Mouse (Mus musculus) neural tube, embryonic 11.5 days (tissue): ENCODE results near the gene Olfr212. TPM values are rescaled to one million over a fixed set of nuclear protein-coding genes. Genes with fewer than 3 reads are reported as not detected.
"Not testable (repeated sequence)": the region's sequence is repeated elsewhere in the genome, so short reads cannot be mapped to it uniquely, and the experiment has no call there.

Source experiments
- ATAC-seq: fragments of 200-750 bp; cut with Nextera tagmentation; 2 replicates; pipeline ENCODE4 v1.8.0; 2017; ENCODE audit warnings: moderate number of reproducible peaks, mild to moderate bottlenecking, moderate TSS enrichment, moderate library complexity; ENCODE audit not compliant: insufficient read depth, low FRiP score, low TSS enrichment
- DNase-seq: peaks from one replicate; pipeline ENCODE4 v3.0.0-alpha.2; 2015; ENCODE audit warnings: low spot score
- H3K27ac ChIP-seq: fragments of 300-500 bp; sonication (generic); 2 replicates; pipeline ENCODE4 v1.5.1; 2014; ENCODE audit warnings: low read depth, mild to moderate bottlenecking, low read length
- H3K27me3 ChIP-seq: fragments of 300-500 bp; sonication (generic); 2 replicates; pipeline ENCODE4 v1.6.1; 2014; ENCODE audit warnings: mild to moderate bottlenecking, low read length, mixed read lengths; ENCODE audit not compliant: control insufficient read depth, insufficient read depth
- H3K36me3 ChIP-seq: fragments of 300-500 bp; sonication (generic); 2 replicates; pipeline ENCODE4 v1.6.1; 2014; ENCODE audit warnings: mild to moderate bottlenecking, low read length, moderate library complexity, mixed read lengths; ENCODE audit not compliant: control insufficient read depth, insufficient read depth
- H3K4me1 ChIP-seq: fragments of 300-500 bp; sonication (generic); 2 replicates; pipeline ENCODE4 v1.6.1; 2014; ENCODE audit warnings: low read length, mixed read lengths; ENCODE audit not compliant: control insufficient read depth, insufficient read depth
- H3K4me2 ChIP-seq: fragments of 300-500 bp; sonication (generic); 2 replicates; pipeline ENCODE4 v1.6.1; 2014; ENCODE audit warnings: low read depth, mild to moderate bottlenecking, moderate library complexity
- H3K4me3 ChIP-seq: fragments of 300-500 bp; sonication (generic); 2 replicates; pipeline ENCODE4 v1.5.1; 2014; ENCODE audit warnings: low read depth, low read length
- H3K9ac ChIP-seq: fragments of 300-500 bp; sonication (generic); 2 replicates; pipeline ENCODE4 v1.6.1; 2014; ENCODE audit warnings: mild to moderate bottlenecking, low read length
- H3K9me3 ChIP-seq: fragments of 300-500 bp; sonication (generic); 2 replicates; pipeline ENCODE4 v1.6.1; 2016; ENCODE audit warnings: low read length; ENCODE audit not compliant: control insufficient read depth
- WGBS: fragments of 180-500 bp; shearing (Covaris S2); extraction: QIAGEN DNeasy Blood & Tissue Kit; methylation state at CpG from one replicate; pipeline ENCODE4 v1.1.7; 2014; 5-methylcytosine and 5-hydroxymethylcytosine counted together
- polyA plus RNA-seq: library from polyadenylated mRNA; unstranded; fragments of >200 nt; fragmentation: Nextera tagmentation; extraction: Ambion mirVana; gene quantifications from 2 replicates; pipeline ENCODE4 v1.2.1, GENCODE M21; 2014

Olfr212 gene
- polyA plus RNA-seq, 1 experiment from 2014 or later = not detected

GRCm38 (mm10) chr6:116493742-116494141 lies 12.6 kb upstream of the Olfr212 start:
- no peaks in the 10 kb centered on the region for H3K27me3 ChIP-seq

GRCm38 (mm10) chr6:116495960-116496359 lies 10.4 kb upstream of the Olfr212 start:
- H3K9ac ChIP-seq = no peak overlapping the region
- no peak overlapping the region for H3K4me2 ChIP-seq
- no peaks in the 10 kb centered on the region for H3K4me1 ChIP-seq
- no peak overlapping the region for H3K4me3 ChIP-seq
- ATAC-seq (no peak), DNase-seq (no peak)
- no peak overlapping the region for H3K27ac ChIP-seq
- H3K27me3 ChIP-seq = no peaks in the 10 kb centered on the region
- no peaks in the 10 kb centered on the region for H3K9me3 ChIP-seq
- whole genome bisulfite sequencing = 87% methylated on average over 1 of the region's 1 CpGs
- no peaks in the 10 kb centered on the region for H3K36me3 ChIP-seq

More at GRCm38 (mm10) chr6:116493742-116494141, 12.6 kb upstream of the Olfr212 start:
- no peaks in the 10 kb centered on the region for H3K36me3 ChIP-seq
- DNase-seq (no peak), ATAC-seq (no peak)
- no peak overlapping the region for H3K4me2 ChIP-seq
- no peaks in the 10 kb centered on the region for H3K4me1 ChIP-seq
- WGBS = 86% methylated on average over 5 of the region's 5 CpGs
- H3K9ac ChIP-seq = no peak overlapping the region
- no peaks in the 10 kb centered on the region for H3K9me3 ChIP-seq
- H3K27ac ChIP-seq = no peak overlapping the region
- no peak overlapping the region for H3K4me3 ChIP-seq

- H3K9me3 ChIP-seq = no peaks in the 10 kb centered on the region
- no peak overlapping the region for H3K9ac ChIP-seq
- DNase-seq (no peak), ATAC-seq (no peak)
- H3K36me3 ChIP-seq = no peaks in the 10 kb centered on the region
- no peak overlapping the region for H3K4me2 ChIP-seq
- no peak overlapping the region for H3K4me3 ChIP-seq
- H3K4me1 ChIP-seq = no peaks in the 10 kb centered on the region
- no peak overlapping the region for H3K27ac ChIP-seq
- no peaks in the 10 kb centered on the region for H3K27me3 ChIP-seq
These were observed 8.5 kb downstream of the Olfr212 start for GRCm38 (mm10) chr6:116514832-116515231.

GRCm38 (mm10) chr6:116538156-116538555 lies 31.8 kb downstream of the Olfr212 start, which contains the start of gene Olfr213:
Olfr213 (plus strand) TSS chr6:116538456.
- no peak within 1 kb of the TSS for H3K4me2 ChIP-seq
- no peak within 1 kb of the TSS for H3K9ac ChIP-seq
- no peaks in the 10 kb centered on the region for H3K4me1 ChIP-seq
- no peak for DNase-seq
- no peaks in the 10 kb centered on the region for H3K27me3 ChIP-seq
- no peak for ATAC-seq
- no peaks in the 10 kb centered on the region for H3K36me3 ChIP-seq
- H3K4me3 ChIP-seq = no peak within 1 kb of the TSS
- no peaks in the 10 kb centered on the region for H3K9me3 ChIP-seq
- H3K27ac ChIP-seq = no peak within 1 kb of the TSS
- 81% methylated on average over 1 of the region's 1 CpGs for WGBS

- no peaks in the 10 kb centered on the region for H3K36me3 ChIP-seq
- H3K4me3 ChIP-seq = no peak overlapping the region
- H3K27me3 ChIP-seq = no peaks in the 10 kb centered on the region
- no peak overlapping the region for H3K9ac ChIP-seq
- no peaks in the 10 kb centered on the region for H3K9me3 ChIP-seq
- no peak for ATAC-seq
- WGBS = 89% methylated on average over 2 of the region's 2 CpGs
- H3K27ac ChIP-seq = no peak overlapping the region
- no peaks in the 10 kb centered on the region for H3K4me1 ChIP-seq
- H3K4me2 ChIP-seq = no peak overlapping the region
- DNase-seq = no peak
These were observed 36.2 kb downstream of the Olfr212 start for GRCm38 (mm10) chr6:116542500-116542899.

GRCm38 (mm10) chr6:116550841-116551240 lies 44.5 kb downstream of the Olfr212 start, which contains the start of gene Gm5580:
Gm5580 (plus strand) TSS chr6:116551141.
- ATAC-seq, H3K27ac ChIP-seq: not testable (repeated sequence)

GRCm38 (mm10) chr6:116553935-116554334 lies 47.6 kb downstream of the Olfr212 start, which contains the start of gene Olfr214:
Olfr214 (plus strand) TSS chr6:116554235.
- H3K9me3 ChIP-seq = no peaks in the 10 kb centered on the region
- WGBS = 96% methylated on average over 1 of the region's 1 CpGs
- no peak within 1 kb of the TSS for H3K4me2 ChIP-seq
- no peaks in the 10 kb centered on the region for H3K27me3 ChIP-seq
- H3K27ac ChIP-seq = no peak within 1 kb of the TSS
- H3K9ac ChIP-seq = no peak within 1 kb of the TSS
- no peak for DNase-seq
- ATAC-seq = no peak
- H3K4me1 ChIP-seq = no peaks in the 10 kb centered on the region
- no peaks in the 10 kb centered on the region for H3K36me3 ChIP-seq
- H3K4me3 ChIP-seq = no peak within 1 kb of the TSS

More at GRCm38 (mm10) chr6:116550841-116551240, 44.5 kb downstream of the Olfr212 start, which contains the start of gene Gm5580:
- not testable (repeated sequence) for H3K4me2 ChIP-seq, DNase-seq, H3K4me1 ChIP-seq, H3K9me3 ChIP-seq, H3K9ac ChIP-seq, H3K4me3 ChIP-seq, H3K27me3 ChIP-seq, H3K36me3 ChIP-seq
- 98% methylated on average over 11 of the region's 11 CpGs for WGBS

GRCm38 (mm10) chr6:116554952-116555351 lies 48.6 kb downstream of the Olfr212 start:
- 65% methylated on average over 3 of the region's 3 CpGs for WGBS
- no peaks in the 10 kb centered on the region for H3K27me3 ChIP-seq
- H3K4me3 ChIP-seq = no peak overlapping the region
- H3K9me3 ChIP-seq = no peaks in the 10 kb centered on the region
- ATAC-seq = no peak
- DNase-seq = no peak
- H3K4me1 ChIP-seq = no peaks in the 10 kb centered on the region
- H3K27ac ChIP-seq = no peak overlapping the region
- no peaks in the 10 kb centered on the region for H3K36me3 ChIP-seq
- no peak overlapping the region for H3K4me2 ChIP-seq
- H3K9ac ChIP-seq = no peak overlapping the region
